Mouse (Mus musculus): Measurements from ENCODE around the gene Pomc. TPM values are rescaled to one million over a fixed set of nuclear protein-coding genes. Genes with fewer than 3 reads are reported as not detected.

Pomc gene
- polyA plus RNA-seq (2014; fragmentation: Illumina TruSeq; extraction: RNeasy Lipid Tissue Mini Kit (QIAGEN cat#74804); ENCODE audit: low read depth, low replicate concordance) = not detected

DNA sequence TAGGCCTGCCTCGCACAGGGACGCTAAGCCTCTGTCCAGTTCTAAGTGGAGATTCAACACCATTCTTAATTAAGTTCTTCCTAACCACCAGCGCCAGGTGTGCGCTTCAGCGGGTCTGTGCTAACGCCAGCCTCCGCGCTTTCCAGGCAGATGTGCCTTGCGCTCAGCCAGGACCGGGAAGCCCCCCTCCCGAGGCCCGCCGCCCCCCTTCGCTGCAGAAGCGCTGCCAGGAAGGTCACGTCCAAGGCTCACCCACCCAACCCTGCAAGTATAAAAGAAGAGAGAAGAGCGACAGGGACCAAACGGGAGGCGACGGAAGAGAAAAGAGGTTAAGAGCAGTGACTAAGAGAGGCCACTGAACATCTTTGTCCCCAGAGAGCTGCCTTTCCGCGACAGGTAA is at the start of gene Pomc:
Gene Pomc (plus strand): TSS at position 301 of the 400 bp plus-strand sequence.

Other genes with a start within 250 kb of the Pomc start
- 5.0 TPM for gene Dnmt3a, start 148.9 kb upstream of the Pomc start, polyA plus RNA-seq (2014; fragmentation: Illumina TruSeq; extraction: RNeasy Lipid Tissue Mini Kit (QIAGEN cat#74804); ENCODE audit: low read depth, low replicate concordance)
- gene Efr3b, start 84.0 kb downstream of the Pomc start, polyA plus RNA-seq (2014; fragmentation: Illumina TruSeq; extraction: RNeasy Lipid Tissue Mini Kit (QIAGEN cat#74804); ENCODE audit: low read depth, low replicate concordance) = 0.81 TPM
- 2.5 TPM for gene Dnajc27, start 127.6 kb downstream of the Pomc start, polyA plus RNA-seq (2014; fragmentation: Illumina TruSeq; extraction: RNeasy Lipid Tissue Mini Kit (QIAGEN cat#74804); ENCODE audit: low read depth, low replicate concordance)
- 0.28 TPM for gene Adcy3, start 178.2 kb downstream of the Pomc start, polyA plus RNA-seq (2014; fragmentation: Illumina TruSeq; extraction: RNeasy Lipid Tissue Mini Kit (QIAGEN cat#74804); ENCODE audit: low read depth, low replicate concordance)